8 mouse cellular contexts compared by ENCODE assay signal in the genomic region with DNA sequence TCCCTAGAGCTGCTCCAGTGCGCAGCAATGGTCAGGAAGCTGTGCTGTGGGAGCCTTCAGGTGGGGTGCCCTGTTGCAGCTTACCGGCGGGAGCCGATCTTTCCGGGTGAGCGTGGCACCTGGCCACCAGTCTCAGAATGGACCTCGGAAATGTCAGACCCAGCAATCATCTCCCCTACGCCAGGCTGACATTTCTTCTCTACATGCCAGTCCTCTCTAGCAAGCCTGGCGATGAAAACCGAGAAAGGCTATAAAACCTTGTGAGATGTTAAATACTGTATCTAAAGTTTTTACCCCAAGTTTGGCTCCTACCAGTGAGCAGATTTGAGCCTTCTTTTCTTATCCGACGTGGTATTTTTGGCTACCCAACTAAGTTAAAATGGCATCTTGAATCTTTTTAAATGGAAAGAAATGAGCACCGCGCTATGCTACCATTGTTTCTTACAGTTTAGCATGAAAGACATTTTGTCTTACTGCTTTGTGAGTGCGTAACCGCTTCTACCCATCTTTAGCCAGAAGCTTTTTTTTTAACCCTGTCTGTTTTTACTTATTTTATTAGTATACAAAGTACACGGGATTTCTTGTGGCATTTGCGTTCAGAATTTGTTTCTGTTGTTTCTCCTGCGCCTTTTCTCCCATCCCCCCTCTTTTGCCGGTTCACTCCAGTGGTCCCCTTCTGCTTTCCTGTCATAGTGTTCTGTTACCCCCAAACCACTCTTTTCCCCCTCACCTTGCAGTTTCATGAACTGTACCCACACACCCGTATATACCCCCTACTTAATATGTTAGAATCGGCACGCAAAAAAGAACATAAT. TPM values are rescaled to one million over a fixed set of nuclear protein-coding genes. Genes with fewer than 3 reads are reported as not detected.
DNase-seq lines count a peak whose midpoint lies in the region; ATAC-seq and TF ChIP-seq lines count a peak whose summit lies in the region.

No protein-coding gene starts in this region.

- no peaks in the 10 kb centered on the region for H3K27me3 ChIP-seq in spleen, adult 2 months (ENCODE audit: control insufficient read depth, insufficient read depth, low read length)
- H3K27me3 ChIP-seq in limb, embryonic 11.5 days (ENCODE audit: control insufficient read depth, insufficient read depth, low read length), result no peaks in the 10 kb centered on the region
- H3K27me3 ChIP-seq in stomach, embryonic 16.5 days (ENCODE audit: control insufficient read depth, insufficient read depth, low read length), result no peaks in the 10 kb centered on the region

- H3K27ac ChIP-seq in spleen, adult 2 months (ENCODE audit: insufficient read depth, low read length), result peak overlapping the region; percentile 21; the same call in 1 of the 2 replicates
- H3K27ac ChIP-seq in limb, embryonic 11.5 days (replicated peaks; ENCODE audit: low read depth, low read length), result no peak overlapping the region
- peak overlapping the region; percentile 95 for H3K27ac ChIP-seq in stomach, embryonic 16.5 days (ENCODE audit: low read length)

- no peak for TF ChIP-seq POLR2A in spleen, adult 2 months (IDR thresholded peaks at IDR 0.05; ENCODE audit: low read depth, low read length)

- intact Hi-C loops in gastrocnemius, postnatal 14 days (cut with DNase I; ENCODE audit: low total_unique reads), result loop anchor here (5.0 kb wide), 1 partner anchor 188 kb away; no protein-coding TSS in a partner anchor

- H3K4me1 ChIP-seq in spleen, adult 2 months (ENCODE audit: control insufficient read depth, insufficient read depth, insufficient read length), result no peaks in the 10 kb centered on the region; the same call in 1 of the 2 replicates
- no peaks in the 10 kb centered on the region for H3K4me1 ChIP-seq in limb, embryonic 11.5 days (ENCODE audit: control insufficient read depth, insufficient read depth, low read length)
- H3K4me1 ChIP-seq in stomach, embryonic 16.5 days (ENCODE audit: control insufficient read depth, insufficient read depth, low read length), result no peaks in the 10 kb centered on the region

- H3K4me2 ChIP-seq in limb, embryonic 11.5 days (ENCODE audit: low read depth, severe bottlenecking), result peak overlapping the region; percentile 65
- H3K4me2 ChIP-seq in stomach, embryonic 16.5 days (ENCODE audit: low read depth, low read length), result peak overlapping the region; percentile 80

- ATAC-seq in limb, embryonic 11.5 days (ENCODE audit: insufficient number of reproducible peaks, low FRiP score, low TSS enrichment, low read depth), result no peak
- no peak for ATAC-seq in stomach, embryonic 16.5 days (ENCODE audit: insufficient read depth, low FRiP score)

- H3K9me3 ChIP-seq in limb, embryonic 11.5 days (ENCODE audit: control insufficient read depth, low read length), result no peaks in the 10 kb centered on the region
- no peaks in the 10 kb centered on the region for H3K9me3 ChIP-seq in stomach, embryonic 16.5 days (replicated peaks; ENCODE audit: control insufficient read depth, low read length)

- peak overlapping the region; percentile 62 for H3K4me3 ChIP-seq in spleen, adult 2 months (ENCODE audit: extremely low read depth, insufficient read depth, insufficient read length)
- peak overlapping the region; percentile 59 for H3K4me3 ChIP-seq in limb, embryonic 11.5 days (ENCODE audit: low read depth, low read length)
- H3K4me3 ChIP-seq in stomach, embryonic 16.5 days (replicated peaks; ENCODE audit: low read length), result peak overlapping the region; percentile 78

- no peaks in the 10 kb centered on the region for H3K36me3 ChIP-seq in spleen, adult 2 months (ENCODE audit: control insufficient read depth, insufficient read depth, low read length)
- H3K36me3 ChIP-seq in limb, embryonic 11.5 days (ENCODE audit: control insufficient read depth, insufficient read depth, low read length), result no peaks in the 10 kb centered on the region
- H3K36me3 ChIP-seq in stomach, embryonic 16.5 days (ENCODE audit: control insufficient read depth, insufficient read depth, low read length), result no peaks in the 10 kb centered on the region

- H3K9ac ChIP-seq in limb, embryonic 11.5 days (ENCODE audit: low read length), result peak overlapping the region; percentile 56; the same call in 1 of the 2 replicates
- peak overlapping the region; percentile 77 for H3K9ac ChIP-seq in stomach, embryonic 16.5 days (ENCODE audit: low read length)

- DNase-seq in adrenal gland, postnatal 10 days, result peak; percentile 13
- no peak for DNase-seq in adrenal gland, adult 8-10 months
- DNase-seq in spleen, adult 2 months (ENCODE audit: low read depth in 1 of 2, low spot score in 2 of 2), result no peak
- DNase-seq in spleen, postnatal 4 days (ENCODE audit: low spot score in 2 of 2), result no peak
- no peak for DNase-seq in limb, embryonic 11.5 days (ENCODE audit: low spot score)
- no peak for DNase-seq in gastrocnemius, postnatal 14 days
- no peak for DNase-seq in thymus, postnatal 36 days

- no peak for TF ChIP-seq CTCF in spleen, adult 2 months (IDR thresholded peaks at IDR 0.05; ENCODE audit: extremely low read depth, insufficient read depth, insufficient read length, insufficient replicate concordance)

- WGBS in spleen, adult 2 months, result 11% methylated on average over 23 of the region's 23 CpGs
- 11% methylated on average over 23 of the region's 23 CpGs for WGBS in limb, embryonic 11.5 days
- WGBS in stomach, embryonic 16.5 days, result 9% methylated on average over 23 of the region's 23 CpGs

RNA-seq across cellular contexts. Expression of a gene that starts 0.6 kb away (rescaled TPM):
- total RNA-seq in adrenal gland, postnatal 10 days (2021), result 1 to 10 TPM; 3.9 to 4.7 TPM
- total RNA-seq in adrenal gland, adult 8-10 months (2022), result 1 to 10 TPM; 3.9 to 6.6 (median 5.3) TPM
- 0.35 and 0.38 TPM in 2 replicates for polyA plus RNA-seq in spleen, adult 2 months (2012; rRNA removed)
- 7.2 and 8.4 TPM in 2 replicates for polyA plus RNA-seq in limb, embryonic 11.5 days (2014; fragmentation: Nextera tagmentation; extraction: Ambion mirVana)
- 5.7 and 5.9 TPM in 2 replicates for polyA plus RNA-seq in stomach, embryonic 16.5 days (2015; fragmentation: Nextera tagmentation; extraction: Ambion mirVana)
- total RNA-seq in gastrocnemius, postnatal 14 days (2021), result 1 to 10 TPM; 2.2 to 2.4 TPM

RNA-seq across cellular contexts. Expression of a gene that starts 5.9 kb away (rescaled TPM):
- total RNA-seq in adrenal gland, postnatal 10 days (2021), result 10 to 100 TPM; 17.8 to 22.2 TPM
- total RNA-seq in adrenal gland, adult 8-10 months (2022), result 10 to 100 TPM; 13.6 to 15.7 (median 14.9) TPM
- polyA plus RNA-seq in spleen, adult 2 months (2012; rRNA removed), result 0.58 and 0.80 TPM in 2 replicates
- 6.4 and 8.7 TPM in 2 replicates for polyA plus RNA-seq in limb, embryonic 11.5 days (2014; fragmentation: Nextera tagmentation; extraction: Ambion mirVana)
- 9.0 and 9.1 TPM in 2 replicates for polyA plus RNA-seq in stomach, embryonic 16.5 days (2015; fragmentation: Nextera tagmentation; extraction: Ambion mirVana)
- 1 to 10 TPM; 5.5 to 5.8 TPM for total RNA-seq in gastrocnemius, postnatal 14 days (2021)

RNA-seq across cellular contexts. Expression of a gene that starts 24.6 kb away (rescaled TPM):
- total RNA-seq in adrenal gland, postnatal 10 days (2021), result 10 to 100 TPM; 11.1 to 14.8 TPM
- 10 to 100 TPM; 11.9 to 16.9 (median 15.1) TPM for total RNA-seq in adrenal gland, adult 8-10 months (2022)
- polyA plus RNA-seq in spleen, adult 2 months (2012; rRNA removed), result 5.6 TPM in 2 replicates
- 30.7 and 34.3 TPM in 2 replicates for polyA plus RNA-seq in limb, embryonic 11.5 days (2014; fragmentation: Nextera tagmentation; extraction: Ambion mirVana)
- 26.4 and 28.4 TPM in 2 replicates for polyA plus RNA-seq in stomach, embryonic 16.5 days (2015; fragmentation: Nextera tagmentation; extraction: Ambion mirVana)
- total RNA-seq in gastrocnemius, postnatal 14 days (2021), result 1 to 10 TPM; 2.2 to 2.5 TPM

RNA-seq across cellular contexts. Expression of a gene that starts 24.7 kb away (rescaled TPM):
- total RNA-seq in adrenal gland, postnatal 10 days (2021), result 100 to 1,000 TPM; 339 to 374 TPM
- total RNA-seq in adrenal gland, adult 8-10 months (2022), result 100 to 1,000 TPM; 146 to 176 (median 161) TPM
- polyA plus RNA-seq in spleen, adult 2 months (2012; rRNA removed), result 18.2 and 22.6 TPM in 2 replicates
- 240 and 248 TPM in 2 replicates for polyA plus RNA-seq in limb, embryonic 11.5 days (2014; fragmentation: Nextera tagmentation; extraction: Ambion mirVana)
- 216 and 225 TPM in 2 replicates for polyA plus RNA-seq in stomach, embryonic 16.5 days (2015; fragmentation: Nextera tagmentation; extraction: Ambion mirVana)
- 100 to 1,000 TPM; 229 to 257 TPM for total RNA-seq in gastrocnemius, postnatal 14 days (2021)

RNA-seq across cellular contexts. Expression of a gene that starts 50.7 kb away (rescaled TPM):
- not detected for total RNA-seq in adrenal gland, postnatal 10 days (2021)
- total RNA-seq in adrenal gland, adult 8-10 months (2022), result not detected
- not detected in 2 replicates for polyA plus RNA-seq in spleen, adult 2 months (2012; rRNA removed)
- not detected in 2 replicates for polyA plus RNA-seq in limb, embryonic 11.5 days (2014; fragmentation: Nextera tagmentation; extraction: Ambion mirVana)
- polyA plus RNA-seq in stomach, embryonic 16.5 days (2015; fragmentation: Nextera tagmentation; extraction: Ambion mirVana), result not detected in 2 replicates
- total RNA-seq in gastrocnemius, postnatal 14 days (2021), result not detected
